Mouse (Mus musculus) megakaryocyte, adult 5-6 weeks (primary cell): ENCODE measurements at regions not wholly inside any gene's neighbourhood (a gene's known extent, or its start where the extent isn't known, plus 50 kb on each side); places are given as distances from the start of the nearest gene placed in this dataset.

ENCODE experiments used
- ATAC-seq: 2 replicates; pipeline ENCODE4 v1.8.0; 2016; ENCODE audit warnings: mild to moderate bottlenecking, inconsistent platforms; ENCODE audit not compliant: poor library complexity, severe bottlenecking

GRCm38 (mm10) chr13:119118382-119118781, 310.0 kb upstream of the Paip1 start:
- no peak for ATAC-seq

GRCm38 (mm10) chr13:119140436-119140835, 288.0 kb upstream of the Paip1 start:
- no peak for ATAC-seq

- no peak for ATAC-seq
Measured at GRCm38 (mm10) chr13:119143351-119143750, 285.1 kb upstream of the Paip1 start.

GRCm38 (mm10) chr13:119145713-119146112, 282.7 kb upstream of the Paip1 start:
- no peak for ATAC-seq

- no peak for ATAC-seq
Measured at GRCm38 (mm10) chr13:119147701-119148100, 280.7 kb upstream of the Paip1 start.

GRCm38 (mm10) chr13:119149141-119149540, 279.3 kb upstream of the Paip1 start:
- no peak for ATAC-seq

GRCm38 (mm10) chr13:119150847-119151548, 277.4 kb upstream of the Paip1 start:
- no peak for ATAC-seq

- no peak for ATAC-seq
Measured at GRCm38 (mm10) chr13:119177753-119178152, 250.6 kb upstream of the Paip1 start.

- no peak for ATAC-seq
Measured at GRCm38 (mm10) chr13:119178212-119178611, 250.2 kb upstream of the Paip1 start.

- no peak for ATAC-seq
Measured at GRCm38 (mm10) chr13:119179157-119179920, 249.1 kb upstream of the Paip1 start.

GRCm38 (mm10) chr13:119184322-119184877, 244.0 kb upstream of the Paip1 start:
- ATAC-seq = no peak

- no peak for ATAC-seq
Measured at GRCm38 (mm10) chr13:119185567-119186143, 242.7 kb upstream of the Paip1 start.

- ATAC-seq = no peak
Measured at GRCm38 (mm10) chr13:119231556-119231955, 196.8 kb upstream of the Paip1 start.

GRCm38 (mm10) chr13:119232100-119233029, 196.0 kb upstream of the Paip1 start:
- ATAC-seq = peak; percentile 43

GRCm38 (mm10) chr13:119233030-119233385, 195.4 kb upstream of the Paip1 start:
- no peak for ATAC-seq

GRCm38 (mm10) chr13:119233869-119234268, 194.5 kb upstream of the Paip1 start:
- ATAC-seq = no peak

GRCm38 (mm10) chr13:119242358-119242757, 186.0 kb upstream of the Paip1 start:
- no peak for ATAC-seq

- ATAC-seq = no peak
Measured at GRCm38 (mm10) chr13:119247101-119247500, 181.3 kb upstream of the Paip1 start.

GRCm38 (mm10) chr13:119252006-119252405, 176.4 kb upstream of the Paip1 start:
- ATAC-seq = no peak

GRCm38 (mm10) chr13:119256350-119256749, 172.1 kb upstream of the Paip1 start:
- no peak for ATAC-seq

- ATAC-seq = 0 out of 2 replicates have a peak, but pooled peaks have one; percentile 24
Measured at GRCm38 (mm10) chr13:119258515-119258914, 169.9 kb upstream of the Paip1 start.
